Comparison of ENCODE assay signal across 7 mouse cellular contexts in genomic region chr4:76327346-76327745, GRCm38 (mm10).
DNase-seq lines count a peak whose midpoint lies in the region; ATAC-seq and TF ChIP-seq lines count a peak whose summit lies in the region.

No protein-coding gene starts in this region.

- no peaks in the 10 kb centered on the region for H3K9me3 ChIP-seq in intestine, embryonic 16.5 days (ENCODE audit: control insufficient read depth, low read length)
- no peaks in the 10 kb centered on the region for H3K9me3 ChIP-seq in liver, postnatal 0 days (ENCODE audit: low read length)

- 24% methylated on average over 11 of the region's 11 CpGs for WGBS in intestine, embryonic 16.5 days
- 24% methylated on average over 11 of the region's 11 CpGs for whole genome bisulfite sequencing in liver, postnatal 0 days (ENCODE audit: insufficient replicate concordance)

- no peak for TF ChIP-seq CTCF in liver, postnatal 0 days (IDR thresholded peaks at IDR 0.05; ENCODE audit: low read depth)

- no peaks in the 10 kb centered on the region for H3K36me3 ChIP-seq in intestine, embryonic 16.5 days (ENCODE audit: control insufficient read depth, insufficient read depth, low read length)
- H3K36me3 ChIP-seq in liver, postnatal 0 days (replicated peaks; ENCODE audit: insufficient read depth, low read length), result 0 out of 2 replicates have a peak, but pooled peaks cover 3% of the 10 kb centered on the region

- no peak for TF ChIP-seq EP300 in liver, postnatal 0 days (IDR thresholded peaks at IDR 0.05; ENCODE audit: low read depth)

- no peaks in the 10 kb centered on the region; the same call in 1 of the 2 replicates for H3K4me1 ChIP-seq in intestine, embryonic 16.5 days (ENCODE audit: control insufficient read depth, insufficient read depth, low read length)
- H3K4me1 ChIP-seq in liver, postnatal 0 days (ENCODE audit: insufficient read depth), result no peaks in the 10 kb centered on the region

- peak overlapping the region; percentile 14 for H3K4me3 ChIP-seq in intestine, embryonic 16.5 days (ENCODE audit: low read length)
- H3K4me3 ChIP-seq in liver, postnatal 0 days (ENCODE audit: low read depth, low read length), result peak overlapping the region; percentile 13; the same call in 1 of the 2 replicates

- 0 out of 2 replicates have a peak overlapping the region, but pooled peaks have one; percentile 37 for H3K9ac ChIP-seq in intestine, embryonic 16.5 days (ENCODE audit: low read depth, low read length)
- no peak overlapping the region for H3K9ac ChIP-seq in liver, postnatal 0 days (replicated peaks)

- ATAC-seq in intestine, embryonic 16.5 days, result peak; percentile 33; the same call in 1 of the 2 replicates
- no peak for ATAC-seq in liver, postnatal 0 days

- DNase-seq in adrenal gland, postnatal 14 days, result peak; percentile 24
- DNase-seq in cerebellum, adult 18-20 months, result peak; percentile 75 to 84
- peak; percentile 32 for DNase-seq in gastrocnemius, adult 18-20 months (ENCODE audit: low spot score)
- peak; percentile 25 for DNase-seq in liver, postnatal 0 days
- peak; percentile 64 for DNase-seq in skeletal muscle tissue, adult 2 months (ENCODE audit: low read depth, low spot score)
- DNase-seq in natural killer cell, adult 2 months (ENCODE audit: low spot score in 2 of 2), result no peak

- H3K4me2 ChIP-seq in intestine, embryonic 16.5 days (ENCODE audit: low read depth, low read length), result peak overlapping the region; percentile 39
- H3K4me2 ChIP-seq in liver, postnatal 0 days (ENCODE audit: low read depth, low read length), result peak overlapping the region; percentile 45; the same call in 1 of the 2 replicates

- H3K27ac ChIP-seq in intestine, embryonic 16.5 days (ENCODE audit: low read length), result no peak overlapping the region
- no peak overlapping the region; the same call in 1 of the 2 replicates for H3K27ac ChIP-seq in liver, postnatal 0 days (ENCODE audit: low read depth)

- H3K27me3 ChIP-seq in intestine, embryonic 16.5 days (replicated peaks; ENCODE audit: control insufficient read depth, insufficient read depth, low read length), result no peaks in the 10 kb centered on the region
- no peaks in the 10 kb centered on the region for H3K27me3 ChIP-seq in liver, postnatal 0 days (ENCODE audit: insufficient read depth, low read length)

Comparison
In these comparisons a context has a peak if more than half of its experiments do, and no peak if none do; other contexts are left out.
1. DNase-seq: peak in adrenal gland, postnatal 14 days (single experiment), cerebellum, adult 18-20 months (2 of 2), gastrocnemius, adult 18-20 months (single experiment), liver, postnatal 0 days (single experiment) and skeletal muscle tissue, adult 2 months (single experiment); none in natural killer cell, adult 2 months (0 of 2).